Mouse (Mus musculus) brain, embryonic 14.5 days (tissue): ENCODE data around the gene Tmem88b. TPM values are rescaled to one million over a fixed set of nuclear protein-coding genes. Genes with fewer than 3 reads are reported as not detected.
"Not testable (repeated sequence)": the region's sequence is repeated elsewhere in the genome, so short reads cannot be mapped to it uniquely, and the experiment has no call there.

Source experiments
- DNase-seq: peaks from one replicate; pipeline ENCODE4 v3.0.0-alpha.2; 2011; ENCODE audit warnings: low read depth
- CTCF ChIP-seq: fragments of 200-500 bp; IDR thresholded peaks from 2 replicates; pipeline ENCODE4 v1.5.1; 2012; ENCODE audit warnings: inconsistent platforms, mild to moderate bottlenecking, moderate library complexity, borderline replicate concordance; ENCODE audit not compliant: insufficient read depth, insufficient read length; ENCODE audit errors: extremely low read depth
- POLR2A ChIP-seq: fragments of 200-500 bp; IDR thresholded peaks from 2 replicates; pipeline ENCODE4 v1.6.1; 2012; ENCODE audit warnings: mild to moderate bottlenecking, inconsistent platforms, borderline replicate concordance; ENCODE audit not compliant: poor library complexity, insufficient read depth, insufficient read length, severe bottlenecking; ENCODE audit errors: extremely low read depth
- polyA plus RNA-seq: library from polyadenylated mRNA; depleted of rRNA; stranded (reverse); fragments of >200 nt; gene quantifications from 2 replicates; pipeline ENCODE4 v1.2.3, GENCODE M21; 2012; rRNA removed

Gene Tmem88b
- polyA plus RNA-seq, 1 experiment: 1.5 TPM

DNA sequence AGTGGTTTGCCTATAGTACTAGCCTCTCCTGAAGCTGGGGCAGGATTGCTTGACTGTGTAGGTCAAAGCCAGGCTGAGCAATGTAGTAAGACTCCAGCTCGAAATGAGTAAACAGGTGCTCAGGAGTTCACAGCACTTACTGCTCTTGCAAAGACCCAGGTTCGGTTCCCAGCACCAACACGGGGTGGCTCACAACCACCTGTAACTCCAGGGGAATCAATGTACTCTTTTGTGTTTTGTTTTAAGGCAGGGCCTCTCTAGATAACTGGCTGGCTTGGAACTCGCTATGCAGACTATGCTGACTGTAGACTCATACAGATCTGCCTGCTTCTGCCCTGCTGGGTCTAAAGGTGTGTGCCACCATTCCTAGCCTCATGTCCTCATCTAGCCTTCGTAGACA is 43.0 kb downstream of the Tmem88b start:
- TF ChIP-seq POLR2A: no peak
- no peak for TF ChIP-seq CTCF
- DNase-seq: no peak

DNA sequence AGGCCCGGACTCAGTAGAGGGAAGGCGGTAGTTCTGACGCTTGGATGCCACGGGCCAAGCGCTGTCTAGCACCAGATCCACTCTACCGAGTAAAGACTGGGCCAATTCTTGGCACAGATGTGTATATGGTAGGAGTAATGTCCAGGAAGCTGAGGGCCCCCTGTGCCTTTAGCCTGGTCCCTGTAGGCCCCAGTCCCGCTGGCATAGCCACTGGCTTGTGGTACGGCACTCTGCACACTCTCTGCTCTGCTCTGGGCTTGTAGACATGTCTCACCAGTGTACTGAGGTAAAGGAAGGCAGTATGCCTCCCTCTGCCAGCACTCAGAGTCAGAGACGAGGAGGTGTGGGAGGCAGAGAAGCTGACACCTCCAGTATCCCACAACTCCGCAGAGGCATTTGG is 45.0 kb downstream of the Tmem88b start:
- not testable (repeated sequence) for DNase-seq

DNA sequence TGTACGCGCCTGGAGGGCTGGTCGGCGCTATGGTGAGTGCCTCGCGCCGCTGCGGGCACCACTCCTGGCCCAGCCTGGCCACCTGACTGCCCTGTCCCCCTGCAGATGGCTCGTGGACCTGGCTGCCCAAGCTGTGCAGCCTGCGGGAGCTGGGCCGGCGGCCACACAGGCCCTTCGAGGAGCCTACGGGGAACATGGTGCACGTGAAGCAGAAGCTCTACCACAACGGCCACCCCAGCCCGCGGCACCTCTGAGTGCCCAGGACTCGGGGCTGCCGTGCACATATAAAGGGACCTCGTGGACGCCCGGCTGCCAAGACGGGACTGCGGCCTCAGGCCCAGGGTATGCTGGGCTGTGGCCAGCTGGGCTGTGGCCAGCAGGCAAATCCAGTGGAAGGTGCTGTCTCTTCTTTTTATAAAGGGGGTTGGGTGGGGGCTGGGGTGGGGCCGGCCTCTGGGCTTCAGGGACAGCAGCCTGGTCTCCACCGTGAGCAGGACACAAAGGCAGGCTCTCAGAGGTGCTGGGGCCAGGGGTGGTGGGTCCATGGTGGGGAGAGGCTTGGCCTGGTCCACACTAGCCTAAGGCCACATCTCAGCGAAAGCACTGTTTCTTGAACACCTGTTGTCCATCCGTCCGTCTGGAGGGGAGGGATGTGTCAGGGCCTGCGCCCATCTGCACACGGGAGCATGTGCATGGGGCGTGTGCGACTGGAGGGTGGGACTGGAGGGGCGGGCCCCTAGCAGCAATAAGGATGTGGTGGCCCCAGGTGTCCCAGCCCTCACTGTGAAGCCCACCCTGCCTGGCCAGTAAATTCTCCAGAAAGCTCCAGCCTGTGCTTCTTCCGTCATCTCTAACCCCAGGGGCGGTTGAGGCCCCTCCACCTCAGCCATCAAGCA is 45.7 kb downstream of the Tmem88b start:
- DNase-seq: peak; percentile 48
- TF ChIP-seq CTCF (no peak), POLR2A (no peak)

DNA sequence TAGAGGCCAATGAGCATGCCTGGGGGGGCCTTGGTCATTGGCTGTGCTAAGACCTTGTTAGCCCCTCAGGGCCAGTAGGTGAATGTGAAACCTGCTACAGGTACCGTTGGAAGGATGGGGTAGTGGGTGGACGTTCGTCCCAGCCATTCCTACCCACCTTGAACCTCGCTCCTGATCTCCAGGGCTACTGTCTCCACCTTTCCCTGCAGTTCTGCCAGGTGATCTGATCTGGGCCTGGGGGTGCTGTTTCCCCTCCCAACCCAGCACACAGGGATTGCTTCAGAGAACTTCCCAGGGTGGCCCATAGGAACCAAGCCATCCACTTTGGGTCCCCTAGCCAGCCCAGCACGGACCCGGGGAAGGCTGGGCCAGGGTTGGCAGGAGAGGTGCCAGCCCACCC is 46.5 kb downstream of the Tmem88b start:
- no peak for DNase-seq
- TF ChIP-seq POLR2A (no peak), CTCF (no peak)

DNA sequence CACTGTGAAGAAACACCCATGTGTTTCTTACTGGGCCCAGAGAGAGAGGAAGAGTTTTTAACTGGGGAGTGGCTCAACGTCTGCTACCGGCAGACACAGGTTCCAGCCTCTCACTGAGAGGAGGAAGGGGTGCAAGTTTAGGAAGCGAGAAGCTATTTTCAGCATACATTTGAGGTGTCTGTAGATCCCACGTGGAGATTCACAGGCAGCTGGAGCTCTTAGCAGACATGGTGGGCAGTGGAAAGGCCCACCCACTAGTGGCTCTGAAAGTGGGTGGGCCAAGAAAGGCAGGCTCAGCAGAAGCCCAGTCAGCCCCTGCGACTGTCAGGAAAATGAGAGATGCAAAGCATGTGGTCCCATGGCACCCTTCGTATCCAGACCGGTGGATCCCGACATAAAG is 47.4 kb downstream of the Tmem88b start:
- no peak for TF ChIP-seq POLR2A
- TF ChIP-seq CTCF: no peak
- no peak for DNase-seq

DNA sequence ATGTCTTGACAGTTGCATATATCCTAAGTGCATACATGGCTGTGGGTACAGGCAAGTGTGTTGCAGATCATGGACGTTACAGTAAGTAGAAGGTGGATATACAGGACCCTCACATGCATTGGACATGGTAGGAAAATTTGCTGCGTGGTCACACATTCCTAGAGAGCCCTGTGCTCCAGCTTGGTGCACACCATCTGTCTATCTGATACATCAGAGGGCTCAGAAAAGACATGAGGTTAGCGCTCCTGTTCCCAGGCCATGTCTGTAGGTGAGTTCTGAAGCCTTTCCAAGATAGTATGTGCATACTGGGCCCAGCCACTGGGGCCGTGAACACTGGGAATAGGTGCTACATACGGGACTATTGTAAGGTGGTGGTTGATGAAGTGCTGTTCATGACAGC is 49.3 kb downstream of the Tmem88b start:
- no peak for DNase-seq
- TF ChIP-seq CTCF (no peak), POLR2A (no peak)

DNA sequence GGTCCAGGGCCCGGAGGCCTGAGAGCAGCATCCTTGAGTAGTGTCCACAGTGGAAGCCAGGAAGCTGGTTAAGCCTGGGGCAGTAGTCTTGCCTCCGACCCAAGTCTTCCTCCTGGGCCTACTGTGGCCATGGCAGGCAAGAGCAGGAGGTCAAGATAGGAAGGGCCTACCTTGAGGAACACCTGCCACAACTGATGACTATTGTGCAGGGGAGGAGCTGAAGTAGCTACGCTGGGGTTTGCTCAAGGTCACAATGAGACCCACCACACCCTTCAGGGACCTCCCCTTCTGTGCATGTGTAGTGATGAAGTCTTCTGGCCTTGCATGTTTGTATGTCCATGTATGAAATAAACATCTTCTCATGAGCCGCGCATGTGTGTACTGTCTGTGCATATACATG is 49.9 kb downstream of the Tmem88b start:
- peak; percentile 4 for DNase-seq
- TF ChIP-seq POLR2A (no peak), CTCF (no peak)

DNA sequence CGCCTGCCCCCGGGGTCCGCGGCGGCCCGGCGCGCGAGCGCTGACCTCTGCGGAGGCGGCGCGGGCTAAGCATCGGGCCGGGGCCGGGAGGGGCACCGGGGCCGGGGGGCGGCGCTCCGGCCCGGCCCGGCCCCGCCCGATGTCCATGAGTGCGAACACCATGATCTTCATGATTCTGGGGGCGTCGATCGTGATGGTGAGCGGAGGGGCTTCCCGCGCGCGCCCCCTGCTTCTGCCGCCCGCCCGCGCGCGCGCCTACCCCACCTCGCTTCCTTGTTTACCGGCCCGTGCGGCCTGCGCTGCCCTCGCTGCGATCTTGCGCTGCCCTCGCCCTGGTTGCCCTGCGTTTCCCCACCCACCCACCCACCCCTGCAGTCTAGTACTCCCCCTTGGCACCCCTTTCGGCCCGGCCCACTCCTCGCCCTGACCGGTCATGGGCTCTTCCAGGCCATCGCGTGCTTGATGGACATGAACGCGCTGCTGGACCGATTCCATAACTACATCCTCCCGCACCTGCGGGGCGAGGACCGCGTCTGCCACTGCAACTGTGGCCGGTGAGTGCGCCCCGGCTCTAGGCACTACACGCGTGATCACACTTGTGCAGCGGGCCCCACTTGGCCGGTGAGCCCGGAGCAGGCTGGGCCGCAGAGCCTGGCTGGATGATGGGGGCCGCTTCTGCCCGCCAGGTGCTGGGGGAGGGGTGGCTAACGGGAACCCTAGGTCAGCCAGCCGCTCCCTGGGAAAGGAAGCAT is 50.5 kb downstream of the Tmem88b start:
- DNase-seq: peak; percentile 71
- TF ChIP-seq POLR2A (peak; percentile 6; the same call in 1 of the 2 replicates), CTCF (no peak)

DNA sequence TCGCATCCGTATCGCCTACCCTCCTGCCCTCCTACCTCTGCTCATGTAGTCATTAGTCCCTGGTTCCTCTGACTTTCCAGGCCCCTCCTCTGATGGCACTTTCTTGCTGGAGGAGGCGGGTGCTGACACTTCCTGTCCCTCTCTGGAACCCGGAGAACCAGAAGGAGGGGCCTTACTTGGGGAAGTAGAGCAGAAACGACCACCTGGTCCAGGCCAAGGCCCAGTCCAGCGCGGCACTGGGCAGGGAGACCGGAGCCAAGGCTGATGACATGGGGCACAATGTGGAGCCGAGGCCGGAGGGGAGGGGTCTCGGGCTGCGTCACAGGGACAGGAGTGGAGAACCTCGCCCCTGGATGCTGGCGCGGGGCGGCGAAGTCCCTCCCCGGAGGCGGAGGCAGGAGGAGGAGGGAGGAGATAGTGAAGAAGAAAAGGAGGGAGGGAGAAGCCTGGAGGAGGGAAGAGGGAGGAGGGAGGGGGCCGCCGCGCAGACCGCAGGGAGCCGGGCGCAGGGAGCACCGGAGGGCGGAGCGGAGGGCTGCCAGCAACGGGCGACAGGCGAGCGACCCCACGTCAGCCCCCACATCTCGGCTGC is 51.2 kb downstream of the Tmem88b start, which contains the start of gene Tmem240:
TSS of gene Tmem240 (plus strand) at position 451 of the 592 bp plus-strand sequence.
- peak; percentile 98 for DNase-seq
- TF ChIP-seq POLR2A (peak; percentile 78), CTCF (no peak)

DNA sequence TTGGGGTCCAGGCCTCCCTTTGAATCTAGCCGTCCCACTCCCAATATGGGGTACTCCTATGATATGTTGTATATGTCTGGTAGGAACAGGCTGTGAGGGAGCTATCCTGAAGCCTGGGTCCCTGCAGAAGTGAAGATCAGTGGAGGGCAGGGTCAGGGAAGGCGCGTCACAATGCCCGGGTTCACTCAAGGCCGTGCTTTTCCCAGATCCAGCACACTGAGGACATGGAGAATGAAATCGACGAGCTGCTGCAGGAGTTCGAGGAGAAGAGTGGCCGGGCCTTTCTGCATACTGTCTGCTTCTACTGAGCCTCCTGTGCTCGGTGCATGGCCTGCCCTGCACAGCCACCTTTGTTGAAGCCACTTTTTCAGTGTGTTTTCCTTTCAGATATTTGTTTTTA is 52.4 kb downstream of the Tmem88b start:
- TF ChIP-seq POLR2A: no peak
- TF ChIP-seq CTCF: no peak
- no peak for DNase-seq

Other genes with a start within 250 kb of the Tmem88b start
- 86.2 and 100 TPM in 2 replicates for gene Nadk, start 223.5 kb downstream of the Tmem88b start, polyA plus RNA-seq
- 15.0 and 21.8 TPM in 2 replicates for gene Slc35e2, start 184.5 kb downstream of the Tmem88b start, polyA plus RNA-seq
- gene Cdk11b, start 161.0 kb downstream of the Tmem88b start, polyA plus RNA-seq: 32.8 and 52.2 TPM in 2 replicates
- gene Gm10563, start 140.5 kb downstream of the Tmem88b start, polyA plus RNA-seq: not detected in 2 replicates
- gene Mmp23, start 132.5 kb downstream of the Tmem88b start, polyA plus RNA-seq: 9.8 and 11.0 TPM in 2 replicates
- gene Mib2, start 116.7 kb downstream of the Tmem88b start, polyA plus RNA-seq: 94.1 and 114 TPM in 2 replicates
- gene Fndc10, start 91.5 kb downstream of the Tmem88b start, polyA plus RNA-seq: 27.0 and 30.3 TPM in 2 replicates
- gene Ssu72, start 81.1 kb downstream of the Tmem88b start, polyA plus RNA-seq: 117 and 133 TPM in 2 replicates
- gene Tmem240, start 51.1 kb downstream of the Tmem88b start, polyA plus RNA-seq: 31.1 and 31.4 TPM in 2 replicates
- gene Atad3a, start 24.8 kb downstream of the Tmem88b start, polyA plus RNA-seq: 103 and 120 TPM in 2 replicates
- 22.0 and 25.3 TPM in 2 replicates for gene Vwa1, start 11.2 kb downstream of the Tmem88b start, polyA plus RNA-seq
- not detected in 2 replicates for gene Ankrd65, start 4.6 kb upstream of the Tmem88b start, polyA plus RNA-seq
- gene Mrpl20, start 17.0 kb upstream of the Tmem88b start, polyA plus RNA-seq: 94.1 and 117 TPM in 2 replicates
- gene Ccnl2, start 26.6 kb upstream of the Tmem88b start, polyA plus RNA-seq: 161 and 223 TPM in 2 replicates
- 100 and 128 TPM in 2 replicates for gene Aurkaip1, start 45.4 kb upstream of the Tmem88b start, polyA plus RNA-seq
- gene Mxra8, start 53.8 kb upstream of the Tmem88b start, polyA plus RNA-seq: 39.9 and 42.2 TPM in 2 replicates
- gene Dvl1, start 61.5 kb upstream of the Tmem88b start, polyA plus RNA-seq: 139 and 184 TPM in 2 replicates
- gene Tas1r3, start 77.5 kb upstream of the Tmem88b start, polyA plus RNA-seq: 0.77 and 0.83 TPM in 2 replicates
- 29.0 and 30.0 TPM in 2 replicates for gene Cptp, start 83.6 kb upstream of the Tmem88b start, polyA plus RNA-seq
- 69.1 and 96.2 TPM in 2 replicates for gene Ints11, start 83.7 kb upstream of the Tmem88b start, polyA plus RNA-seq
- 75.1 and 115 TPM in 2 replicates for gene Pusl1, start 105.9 kb upstream of the Tmem88b start, polyA plus RNA-seq
- 128 and 130 TPM in 2 replicates for gene Acap3, start 105.9 kb upstream of the Tmem88b start, polyA plus RNA-seq
- 114 and 144 TPM in 2 replicates for gene Ube2j2, start 158.0 kb upstream of the Tmem88b start, polyA plus RNA-seq
- 8.6 and 11.0 TPM in 2 replicates for gene C1qtnf12, start 176.4 kb upstream of the Tmem88b start, polyA plus RNA-seq
- gene B3galt6, start 206.8 kb upstream of the Tmem88b start, polyA plus RNA-seq: 19.3 and 22.2 TPM in 2 replicates
- 36.8 and 61.3 TPM in 2 replicates for gene Sdf4, start 207.0 kb upstream of the Tmem88b start, polyA plus RNA-seq
- gene Tnfrsf4, start 228.0 kb upstream of the Tmem88b start, polyA plus RNA-seq: 3.3 and 4.4 TPM in 2 replicates
- 0.24 and 0.25 TPM in 2 replicates for gene Tnfrsf18, start 240.3 kb upstream of the Tmem88b start, polyA plus RNA-seq